Mouse (Mus musculus): ENCODE results near the gene Tbxas1. TPM values are rescaled to one million over a fixed set of nuclear protein-coding genes. Genes with fewer than 3 reads are reported as not detected.
A peak's percentile ranks its signal among the peaks of the same experiment; 100 is the strongest.

Tbxas1 gene
- polyA plus RNA-seq, 1 experiment from 2014 or later: 1.1 TPM

DNA sequence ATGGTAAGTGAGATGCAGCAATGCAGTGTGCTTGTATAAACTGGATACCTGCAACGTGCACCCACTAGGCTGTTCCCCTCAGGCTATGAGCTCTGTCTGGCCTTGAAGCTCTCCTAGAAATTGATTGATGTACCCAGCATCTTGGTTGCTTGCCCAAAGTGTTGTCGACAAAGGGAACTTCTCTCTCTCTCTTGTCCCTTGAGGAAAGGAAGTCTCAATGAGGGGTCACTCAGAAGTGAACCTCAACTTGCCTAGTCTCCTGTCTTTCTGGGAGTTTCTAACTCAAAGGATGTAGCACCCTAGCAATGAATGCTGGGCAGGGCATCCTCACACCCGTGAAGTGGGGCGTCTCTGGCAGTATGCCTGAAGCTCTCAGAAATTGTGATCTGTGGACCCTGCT, 161.0 kb downstream of the Tbxas1 start:
- no peaks in the 10 kb centered on the region for H3K27me3 ChIP-seq (ENCODE audit: low read depth, poor library complexity, severe bottlenecking)
- H3K9me3 ChIP-seq (replicated peaks): no peaks in the 10 kb centered on the region
- H3K27ac ChIP-seq: no peak overlapping the region
- WGBS: 83% methylated on average over 4 of the region's 4 CpGs
- DNase-seq (ENCODE audit: low spot score): no peak
- no peak overlapping the region for H3K4me3 ChIP-seq
- peaks cover 23% of the 10 kb centered on the region for H3K4me1 ChIP-seq
- H3K36me3 ChIP-seq: no peaks in the 10 kb centered on the region

DNA sequence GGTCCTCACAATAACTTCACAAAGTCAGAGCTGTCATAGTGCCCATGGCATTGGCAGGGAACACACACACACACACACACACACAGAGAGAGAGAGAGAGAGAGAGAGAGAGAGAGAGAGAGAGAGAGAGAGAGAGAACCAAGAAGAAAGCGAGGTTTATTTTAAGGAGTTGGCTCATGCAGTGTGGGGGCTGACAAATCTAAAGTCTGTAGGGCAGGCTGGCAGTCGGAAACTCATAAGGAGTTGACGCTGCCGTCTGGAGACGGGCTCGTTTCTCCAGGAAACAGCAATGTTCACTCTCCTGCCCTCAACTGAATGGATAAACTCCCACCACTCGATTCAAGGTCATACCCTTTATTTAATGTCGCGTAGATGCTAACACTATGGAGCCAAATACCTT, 165.2 kb downstream of the Tbxas1 start:
- DNase-seq (ENCODE audit: low spot score): no peak
- H3K27me3 ChIP-seq (ENCODE audit: low read depth, poor library complexity, severe bottlenecking): no peaks in the 10 kb centered on the region
- H3K4me3 ChIP-seq: no peak overlapping the region
- H3K4me1 ChIP-seq: peaks cover 15% of the 10 kb centered on the region
- H3K36me3 ChIP-seq: no peaks in the 10 kb centered on the region
- no peak overlapping the region for H3K27ac ChIP-seq
- H3K9me3 ChIP-seq (replicated peaks): no peaks in the 10 kb centered on the region
- WGBS: 90% methylated on average over 9 of the region's 9 CpGs

DNA sequence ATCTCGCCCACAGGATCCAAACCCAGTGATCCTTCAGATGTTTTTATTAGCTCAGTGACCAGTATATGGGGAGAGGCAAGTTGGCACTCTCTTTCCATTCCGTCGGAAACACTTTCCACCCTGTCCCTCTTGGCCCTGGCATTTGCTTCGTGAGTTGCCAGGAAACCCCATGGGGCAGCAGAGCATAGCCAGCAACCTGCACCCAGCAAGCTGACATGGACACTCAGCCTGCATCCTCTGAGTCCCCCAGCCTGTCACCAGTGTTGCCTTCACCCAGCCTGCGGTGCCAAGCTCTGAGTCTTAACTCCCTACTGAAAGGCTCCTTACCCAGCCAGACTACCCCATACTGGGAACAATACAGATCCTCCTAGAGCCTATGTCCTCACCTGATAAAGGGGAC, 173.9 kb downstream of the Tbxas1 start:
- 81% methylated on average over 5 of the region's 5 CpGs for WGBS
- Histone ChIP-seq H3K9me3 (replicated peaks) (no peaks in the 10 kb centered on the region), H3K4me1 (peaks cover 1% of the 10 kb centered on the region; the same call in 1 of the 2 replicates), H3K4me3 (no peak overlapping the region), H3K27ac (no peak overlapping the region), H3K27me3 (ENCODE audit: low read depth, poor library complexity, severe bottlenecking) (no peaks in the 10 kb centered on the region), H3K36me3 (no peaks in the 10 kb centered on the region)
- no peak for DNase-seq (ENCODE audit: low spot score)

DNA sequence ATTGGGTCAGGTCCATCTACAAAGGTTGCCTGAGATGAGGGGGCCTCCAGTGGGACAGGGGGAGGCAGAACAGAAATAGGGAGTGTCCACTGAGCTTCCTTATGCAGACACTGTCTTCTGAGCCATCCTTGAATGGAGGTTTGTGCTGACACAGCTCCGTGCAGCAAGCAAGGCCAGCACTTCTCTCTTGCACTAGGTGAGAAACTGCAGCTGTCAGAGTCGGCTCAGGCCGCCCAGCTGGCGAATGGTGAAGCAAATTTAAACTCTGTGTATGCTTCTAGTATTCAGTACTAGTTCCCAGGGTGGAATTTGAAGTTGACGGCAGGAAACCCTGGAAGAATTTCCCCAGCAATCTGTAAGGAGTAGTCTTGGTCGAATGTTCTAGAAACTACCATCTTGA, 175.6 kb downstream of the Tbxas1 start:
- H3K27ac ChIP-seq: no peak overlapping the region

DNA sequence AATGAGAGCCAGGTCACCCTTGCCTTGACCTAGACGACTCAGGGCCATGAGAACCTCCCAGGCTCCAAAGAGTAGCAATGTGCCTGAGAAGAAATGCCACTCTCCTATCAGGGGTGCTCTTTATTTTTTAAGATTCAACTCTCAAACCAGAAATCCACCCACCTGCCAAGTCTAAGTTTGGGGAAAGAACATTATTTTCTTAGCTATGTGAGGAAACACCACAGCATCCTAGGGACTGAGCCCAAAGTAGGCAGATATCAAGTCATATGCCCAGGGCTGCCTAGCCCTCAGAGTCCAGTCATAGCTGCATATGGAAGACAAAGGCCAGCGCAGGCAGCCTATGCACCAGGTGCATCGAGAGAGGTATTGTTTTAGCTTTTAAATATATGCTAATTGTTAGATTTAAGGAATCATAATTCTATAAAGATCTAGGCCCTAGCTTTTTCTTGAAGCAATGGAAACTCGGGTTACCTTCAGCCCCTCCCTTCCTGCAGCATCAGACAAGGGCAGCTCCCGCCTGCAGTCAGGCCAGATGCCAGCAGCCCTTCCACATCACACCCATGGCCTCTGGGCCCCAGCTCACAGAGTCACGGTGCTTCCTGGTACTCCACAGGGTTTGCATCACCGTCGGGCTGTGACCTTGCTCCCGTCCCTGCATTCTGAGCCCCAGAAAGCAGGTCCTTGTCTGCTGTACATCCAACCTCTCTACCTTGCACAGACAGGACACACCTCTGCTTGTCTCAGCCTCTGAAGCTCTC, 176.8 kb downstream of the Tbxas1 start:
- Histone ChIP-seq H3K4me1 (peaks cover 20% of the 10 kb centered on the region), H3K27ac (no peak overlapping the region), H3K9me3 (replicated peaks) (no peaks in the 10 kb centered on the region), H3K27me3 (ENCODE audit: low read depth, poor library complexity, severe bottlenecking) (no peaks in the 10 kb centered on the region), H3K4me3 (no peak overlapping the region), H3K36me3 (no peaks in the 10 kb centered on the region)
- DNase-seq (ENCODE audit: low spot score): no peak
- 76% methylated on average over 9 of the region's 9 CpGs for WGBS

More for the DNA sequence above, 175.6 kb downstream of the Tbxas1 start:
- Histone ChIP-seq H3K9me3 (replicated peaks) (no peaks in the 10 kb centered on the region), H3K4me1 (peaks cover 16% of the 10 kb centered on the region), H3K4me3 (no peak overlapping the region), H3K27me3 (ENCODE audit: low read depth, poor library complexity, severe bottlenecking) (no peaks in the 10 kb centered on the region), H3K36me3 (no peaks in the 10 kb centered on the region)
- DNase-seq (ENCODE audit: low spot score): no peak
- WGBS: 83% methylated on average over 6 of the region's 6 CpGs

DNA sequence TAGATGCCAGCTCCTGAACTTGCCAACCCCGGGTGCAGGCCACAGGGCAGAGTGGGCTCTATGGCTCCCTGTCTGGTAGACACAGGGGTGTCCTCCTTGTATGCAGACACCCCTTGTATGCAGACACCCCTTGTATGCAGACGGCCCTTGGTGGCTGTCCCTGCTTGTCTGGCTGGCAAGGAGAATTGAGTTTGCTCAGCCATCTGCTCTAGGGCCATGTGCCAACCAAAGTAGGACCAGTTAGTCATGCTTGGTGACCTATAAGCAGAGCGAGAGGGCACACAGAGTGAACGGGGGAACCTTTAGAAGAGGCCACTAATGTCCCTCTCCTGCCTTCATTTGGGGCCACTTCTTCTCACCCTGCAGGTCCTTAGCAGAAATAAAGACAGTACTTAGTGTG, 177.4 kb downstream of the Tbxas1 start:
- H3K27ac ChIP-seq: no peak overlapping the region
- DNase-seq (ENCODE audit: low spot score): no peak
- H3K27me3 ChIP-seq (ENCODE audit: low read depth, poor library complexity, severe bottlenecking): no peaks in the 10 kb centered on the region
- no peaks in the 10 kb centered on the region for H3K36me3 ChIP-seq
- 83% methylated on average over 4 of the region's 4 CpGs for WGBS
- peaks cover 20% of the 10 kb centered on the region for H3K4me1 ChIP-seq
- H3K9me3 ChIP-seq (replicated peaks): no peaks in the 10 kb centered on the region
- H3K4me3 ChIP-seq: no peak overlapping the region

DNA sequence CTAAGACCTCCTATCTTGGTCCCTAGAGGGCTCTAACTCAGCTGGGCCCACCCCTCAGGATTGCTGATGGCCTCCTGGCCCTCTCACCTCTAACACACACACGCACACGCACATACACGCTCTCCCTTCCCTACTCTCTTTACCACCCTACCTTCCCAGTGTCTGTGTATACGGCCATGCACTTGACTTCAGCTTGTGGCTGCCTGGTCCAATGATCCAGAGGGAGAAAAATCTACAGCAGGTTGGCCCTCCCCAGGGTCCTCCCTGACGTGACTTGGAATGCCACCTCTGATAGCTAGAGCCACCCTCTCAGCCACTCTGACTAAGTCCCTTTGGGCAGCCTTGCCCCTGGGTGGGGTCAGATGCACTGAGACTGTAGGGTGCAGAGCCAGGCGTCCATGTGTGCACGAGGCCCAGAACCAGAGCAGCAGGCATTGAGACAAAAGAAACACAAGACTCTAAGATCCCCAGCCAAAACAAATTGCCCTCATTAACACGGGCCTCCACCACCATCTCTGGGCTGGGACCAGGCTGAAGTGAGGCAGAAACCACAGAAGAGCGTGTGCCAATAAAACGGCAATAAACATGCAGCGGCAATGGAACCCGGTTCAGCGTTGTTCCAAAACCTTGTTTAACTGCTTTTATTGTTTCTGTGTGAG, 179.1 kb downstream of the Tbxas1 start:
- Histone ChIP-seq H3K27me3 (ENCODE audit: low read depth, poor library complexity, severe bottlenecking) (no peaks in the 10 kb centered on the region), H3K9me3 (replicated peaks) (no peaks in the 10 kb centered on the region), H3K4me1 (peaks cover 23% of the 10 kb centered on the region), H3K27ac (peak overlapping the region; percentile 59), H3K4me3 (no peak overlapping the region), H3K36me3 (no peaks in the 10 kb centered on the region)
- 72% methylated on average over 13 of the region's 13 CpGs for WGBS
- DNase-seq (ENCODE audit: low spot score): no peak

DNA sequence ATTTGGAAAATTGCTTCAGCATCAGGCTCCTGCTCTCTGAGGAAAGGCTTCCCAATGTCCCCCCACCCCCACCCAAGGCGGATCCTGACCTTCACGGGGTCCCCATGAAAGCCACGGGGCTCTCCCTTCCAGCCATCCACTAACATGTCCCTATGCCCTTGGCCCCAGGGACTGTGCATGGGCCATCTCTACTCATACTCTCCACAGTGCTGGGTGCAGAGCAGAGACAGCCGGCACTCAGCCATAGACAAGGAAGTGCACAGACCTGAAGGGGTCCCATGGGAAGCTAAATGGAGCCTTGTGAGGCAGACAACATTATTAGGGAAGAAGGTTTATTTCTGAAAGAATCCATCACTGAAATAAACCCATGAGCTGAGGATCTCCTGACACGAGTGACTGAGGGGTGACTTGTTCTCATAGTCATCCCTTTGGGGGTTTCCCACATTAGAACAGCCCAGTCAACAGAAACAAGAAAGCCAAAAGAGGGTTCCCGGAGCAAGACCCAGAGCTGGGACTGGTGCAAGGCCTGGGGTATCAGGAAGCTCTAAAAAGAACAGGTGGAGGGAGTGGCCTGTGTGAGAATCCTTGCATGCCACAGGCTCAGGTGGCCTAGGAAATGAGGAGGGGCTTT, 179.8 kb downstream of the Tbxas1 start:
- Histone ChIP-seq H3K9me3 (replicated peaks) (no peaks in the 10 kb centered on the region), H3K36me3 (no peaks in the 10 kb centered on the region), H3K4me1 (peaks cover 29% of the 10 kb centered on the region), H3K4me3 (no peak overlapping the region), H3K27me3 (ENCODE audit: low read depth, poor library complexity, severe bottlenecking) (no peaks in the 10 kb centered on the region), H3K27ac (peak overlapping the region; percentile 61; the same call in 1 of the 2 replicates)
- 79% methylated on average over 6 of the region's 6 CpGs for WGBS
- DNase-seq (ENCODE audit: low spot score): no peak

DNA sequence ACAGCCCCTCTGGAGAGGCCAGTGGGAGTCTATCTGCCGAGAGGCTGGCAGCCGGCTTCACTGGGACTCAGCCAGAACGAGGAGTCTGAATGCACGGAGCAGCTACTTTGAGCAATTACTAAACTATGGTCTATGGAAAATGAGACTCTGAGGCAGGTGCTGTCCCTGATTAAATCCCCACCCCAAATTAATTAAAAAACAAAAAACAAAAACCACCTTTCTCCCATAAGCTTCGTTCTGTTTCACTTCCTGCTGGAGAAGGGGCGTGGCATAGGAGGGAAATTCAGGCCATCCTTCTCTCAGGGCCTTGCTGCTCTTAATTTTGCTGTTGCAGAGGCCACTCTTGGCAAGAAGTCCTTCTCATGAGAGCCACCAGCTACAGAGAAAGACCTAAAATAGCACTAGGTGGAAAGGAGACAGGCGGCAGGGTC, 180.6 kb downstream of the Tbxas1 start:
- H3K36me3 ChIP-seq: no peaks in the 10 kb centered on the region
- H3K27ac ChIP-seq: peak overlapping the region; percentile 61; the same call in 1 of the 2 replicates
- H3K9me3 ChIP-seq (replicated peaks): no peaks in the 10 kb centered on the region
- no peak for DNase-seq (ENCODE audit: low spot score)
- no peak overlapping the region for H3K4me3 ChIP-seq
- peaks cover 35% of the 10 kb centered on the region for H3K4me1 ChIP-seq
- H3K27me3 ChIP-seq (ENCODE audit: low read depth, poor library complexity, severe bottlenecking): no peaks in the 10 kb centered on the region
- WGBS: 70% methylated on average over 7 of the region's 7 CpGs

DNA sequence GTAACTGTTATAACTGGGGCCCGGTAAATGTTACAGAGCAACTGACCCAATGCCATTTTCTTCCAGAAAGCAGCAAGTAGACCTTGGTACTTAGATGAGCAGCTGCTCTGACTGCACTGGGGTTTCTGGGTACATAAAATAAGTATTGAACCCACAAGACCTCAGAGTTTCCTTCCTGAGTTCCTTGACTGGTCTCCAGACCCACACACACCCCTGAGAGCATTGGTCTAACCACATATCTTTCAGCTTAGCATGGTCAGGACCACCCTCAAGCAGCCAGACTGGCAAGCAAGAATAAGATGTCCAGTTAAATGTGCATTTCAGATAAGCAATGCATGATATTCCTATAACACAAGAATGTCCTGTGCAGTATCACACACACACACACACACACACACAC, 182.0 kb downstream of the Tbxas1 start:
- Histone ChIP-seq H3K4me3 (no peak overlapping the region), H3K27ac (no peak overlapping the region), H3K9me3 (replicated peaks) (no peaks in the 10 kb centered on the region), H3K36me3 (no peaks in the 10 kb centered on the region), H3K27me3 (ENCODE audit: low read depth, poor library complexity, severe bottlenecking) (no peaks in the 10 kb centered on the region), H3K4me1 (peaks cover 40% of the 10 kb centered on the region)
- no peak for DNase-seq (ENCODE audit: low spot score)
- 96% methylated on average over 1 of the region's 1 CpGs for WGBS

DNA sequence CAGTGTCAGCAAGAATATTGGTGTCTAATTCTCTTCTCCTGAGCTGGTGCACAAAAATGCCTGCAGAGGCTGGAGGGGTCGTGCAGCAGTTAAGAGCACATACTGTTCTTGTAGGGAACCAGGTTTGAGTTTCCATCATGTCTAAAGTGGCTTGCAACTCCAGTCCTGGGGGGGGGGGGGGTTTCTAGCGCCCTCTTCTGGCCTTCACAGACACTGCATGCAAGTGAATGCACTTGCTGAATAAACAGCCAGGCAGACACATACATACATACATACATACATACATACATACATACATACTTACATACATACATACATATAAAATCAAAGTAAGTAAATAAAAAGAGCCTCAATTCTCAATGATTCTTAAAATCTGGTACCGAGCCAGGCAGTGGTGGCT, 183.2 kb downstream of the Tbxas1 start:
- H3K4me1 ChIP-seq: peaks cover 40% of the 10 kb centered on the region
- H3K9me3 ChIP-seq (replicated peaks): no peaks in the 10 kb centered on the region
- DNase-seq (ENCODE audit: low spot score): peak; percentile 42
- WGBS: 57% methylated on average over 3 of the region's 3 CpGs
- no peak overlapping the region for H3K4me3 ChIP-seq
- H3K36me3 ChIP-seq: no peaks in the 10 kb centered on the region
- no peaks in the 10 kb centered on the region for H3K27me3 ChIP-seq (ENCODE audit: low read depth, poor library complexity, severe bottlenecking)
- H3K27ac ChIP-seq: no peak overlapping the region

DNA sequence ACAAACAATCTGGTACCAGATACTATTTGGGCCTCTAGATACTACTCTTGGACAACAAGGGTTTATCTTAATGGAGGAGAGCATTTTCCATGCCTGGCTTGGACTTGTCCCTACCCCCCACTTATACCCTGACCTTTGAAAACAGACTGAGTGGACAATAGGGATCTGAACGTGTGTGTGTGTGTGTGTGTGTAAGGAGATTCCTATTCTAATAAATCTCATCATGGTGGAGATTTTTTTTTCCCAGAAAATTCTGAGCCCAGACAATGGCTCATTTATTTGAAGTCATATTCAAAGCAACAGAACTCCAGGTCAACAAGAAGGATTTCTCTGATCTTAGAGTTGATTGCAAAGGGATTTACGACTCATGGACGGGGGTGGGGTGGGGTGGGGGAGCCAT, 183.7 kb downstream of the Tbxas1 start:
- Histone ChIP-seq H3K36me3 (no peaks in the 10 kb centered on the region), H3K27me3 (ENCODE audit: low read depth, poor library complexity, severe bottlenecking) (no peaks in the 10 kb centered on the region), H3K4me3 (no peak overlapping the region), H3K27ac (no peak overlapping the region), H3K4me1 (peaks cover 40% of the 10 kb centered on the region), H3K9me3 (replicated peaks) (no peaks in the 10 kb centered on the region)
- no peak for DNase-seq (ENCODE audit: low spot score)
- 62% methylated on average over 3 of the region's 3 CpGs for WGBS

All from limb, embryonic 10.5 days (tissue).